Mouse (Mus musculus) bone marrow, adult 2 months (tissue): ENCODE results near the gene Kcnn1.

Source experiments
- CTCF ChIP-seq: fragments of 200-500 bp; IDR thresholded peaks from 2 replicates; pipeline ENCODE4 v1.5.1; 2011; ENCODE audit warnings: low read length, control low read depth; ENCODE audit not compliant: control insufficient read depth, insufficient read depth
- POLR2A ChIP-seq: fragments of 200-500 bp; IDR thresholded peaks from 2 replicates; pipeline ENCODE4 v1.6.1; 2011; ENCODE audit warnings: low read depth, mild to moderate bottlenecking, control low read depth, low read length, borderline replicate concordance; ENCODE audit not compliant: control insufficient read depth

DNA sequence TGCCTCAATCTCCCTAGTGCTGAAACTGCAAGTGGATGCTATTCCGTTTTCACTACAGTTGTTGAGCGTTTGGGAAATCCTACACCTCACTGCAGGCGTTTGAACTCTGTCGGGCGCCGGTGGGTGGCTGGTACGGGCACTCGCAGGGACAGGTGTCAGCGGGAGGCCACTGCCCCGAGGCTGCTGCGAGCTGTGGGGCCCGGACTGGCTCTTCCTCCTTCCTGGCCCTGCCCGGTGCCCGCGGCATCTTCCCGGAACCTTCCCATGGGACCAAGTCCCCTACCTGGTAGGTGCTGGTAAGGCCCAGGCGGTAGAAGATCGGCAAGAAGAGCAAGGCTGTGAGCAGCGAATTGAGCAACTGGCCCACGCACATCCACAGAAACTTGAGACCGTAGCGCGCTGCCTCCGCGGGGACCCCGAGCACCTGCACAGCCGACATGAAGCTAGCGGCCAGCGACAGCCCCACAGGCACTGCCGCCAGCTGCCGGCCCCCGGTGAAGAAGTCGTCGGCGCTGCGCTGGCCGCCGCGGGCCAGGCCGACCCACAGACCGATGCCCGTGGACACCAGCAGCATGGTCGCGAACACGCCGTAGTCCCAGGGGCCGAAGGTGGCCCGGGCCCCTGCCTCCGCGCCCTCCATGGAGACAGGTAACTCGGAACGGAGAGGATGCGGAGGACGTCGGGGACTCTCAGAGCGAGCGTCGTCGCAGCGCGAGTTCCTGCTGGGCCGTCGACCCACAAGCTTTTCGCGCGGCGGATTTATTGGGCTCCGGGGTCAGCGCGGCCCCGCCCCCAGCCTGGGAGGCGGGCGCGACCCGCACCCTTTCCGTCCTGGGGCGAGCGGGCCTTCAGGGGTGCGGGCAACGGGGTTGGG, 29.2 kb upstream of the Kcnn1 start, which contains the start of gene Slc5a5:
- TF ChIP-seq CTCF (no peak), POLR2A (no peak)
